Mouse (Mus musculus) neural tube, embryonic 13.5 days (tissue): ENCODE results near the gene Cyp11a1. TPM values are rescaled to one million over a fixed set of nuclear protein-coding genes. Genes with fewer than 3 reads are reported as not detected.

Experiments
- ATAC-seq: fragments of 200-750 bp; cut with Nextera tagmentation; 2 replicates; pipeline ENCODE4 v1.8.0; 2017; ENCODE audit warnings: low read depth, mild to moderate bottlenecking, moderate TSS enrichment, moderate library complexity
- H3K27ac ChIP-seq: fragments of 300-500 bp; sonication (generic); replicated peaks from 2 replicates; pipeline ENCODE4 v1.5.1; 2015; ENCODE audit warnings: moderate library complexity, mild to moderate bottlenecking, inconsistent platforms
- H3K27me3 ChIP-seq: fragments of 300-500 bp; sonication (generic); 2 replicates; pipeline ENCODE4 v1.6.1; 2015; ENCODE audit warnings: mild to moderate bottlenecking, inconsistent platforms
- H3K36me3 ChIP-seq: fragments of 300-500 bp; sonication (generic); 2 replicates; pipeline ENCODE4 v1.6.1; 2015; ENCODE audit warnings: mild to moderate bottlenecking, inconsistent platforms
- H3K4me1 ChIP-seq: fragments of 300-500 bp; sonication (generic); replicated peaks from 2 replicates; pipeline ENCODE4 v1.6.1; 2015; ENCODE audit warnings: inconsistent platforms
- H3K4me2 ChIP-seq: fragments of 300-500 bp; sonication (generic); 2 replicates; pipeline ENCODE4 v1.6.1; 2015; ENCODE audit warnings: inconsistent platforms, mild to moderate bottlenecking, moderate library complexity
- H3K4me3 ChIP-seq: fragments of 300-500 bp; sonication (generic); 2 replicates; pipeline ENCODE4 v1.5.1; 2015; ENCODE audit warnings: mild to moderate bottlenecking, inconsistent platforms
- H3K9ac ChIP-seq: fragments of 300-500 bp; sonication (generic); 2 replicates; pipeline ENCODE4 v1.6.1; 2015; ENCODE audit warnings: moderate library complexity, mild to moderate bottlenecking, inconsistent platforms
- H3K9me3 ChIP-seq: fragments of 300-500 bp; sonication (generic); 2 replicates; pipeline ENCODE4 v1.6.1; 2016; ENCODE audit warnings: inconsistent platforms
- WGBS: fragments of 180-500 bp; shearing (Covaris S2); methylation state at CpG from one replicate; pipeline ENCODE4 v1.1.7; 2015; 5-methylcytosine and 5-hydroxymethylcytosine counted together
- polyA plus RNA-seq: library from polyadenylated mRNA; unstranded; fragments of >200 nt; fragmentation: Nextera tagmentation; extraction: Ambion mirVana; gene quantifications from 2 replicates; pipeline ENCODE4 v1.2.1, GENCODE M21; 2015

Cyp11a1 gene
- polyA plus RNA-seq, 1 experiment from 2014 or later = 0.14 TPM

- Histone ChIP-seq H3K4me1 (peaks cover 19% of the 10 kb centered on the region), H3K27me3 (peaks cover 31% of the 10 kb centered on the region), H3K9me3 (no peaks in the 10 kb centered on the region), H3K27ac (no peak overlapping the region), H3K4me2 (peak overlapping the region; percentile 69), H3K4me3 (peak overlapping the region; percentile 36), H3K36me3 (no peaks in the 10 kb centered on the region), H3K9ac (peak overlapping the region; percentile 55)
- no peak; the same call in 1 of the 2 replicates for ATAC-seq
- 16% methylated on average over 13 of the region's 13 CpGs for WGBS
Observed at GRCm38 (mm10) chr9:57997511-57998031, 8.6 kb upstream of the Cyp11a1 start.

- WGBS = 1% methylated on average over 20 of the region's 20 CpGs
- no peaks in the 10 kb centered on the region for H3K36me3 ChIP-seq
- H3K4me1 ChIP-seq = peaks cover 14% of the 10 kb centered on the region
- peak overlapping the region; percentile 69 for H3K4me2 ChIP-seq
- peak; percentile 95 for ATAC-seq
- peak overlapping the region; percentile 55 for H3K9ac ChIP-seq
- H3K27me3 ChIP-seq = peaks cover 31% of the 10 kb centered on the region
- no peak overlapping the region for H3K27ac ChIP-seq
- no peaks in the 10 kb centered on the region for H3K9me3 ChIP-seq
- peak overlapping the region; percentile 36 for H3K4me3 ChIP-seq
Observed at GRCm38 (mm10) chr9:57998032-57998659, 8.1 kb upstream of the Cyp11a1 start.

GRCm38 (mm10) chr9:57998685-57999084 is 7.5 kb upstream of the Cyp11a1 start:
- 47% methylated on average over 2 of the region's 2 CpGs for WGBS
- Histone ChIP-seq H3K27ac (no peak overlapping the region), H3K4me3 (no peak overlapping the region), H3K36me3 (no peaks in the 10 kb centered on the region), H3K9me3 (no peaks in the 10 kb centered on the region), H3K27me3 (peaks cover 31% of the 10 kb centered on the region), H3K9ac (no peak overlapping the region), H3K4me1 (peaks cover 9% of the 10 kb centered on the region), H3K4me2 (no peak overlapping the region)
- ATAC-seq = no peak

GRCm38 (mm10) chr9:57999676-58000075 is 6.5 kb upstream of the Cyp11a1 start:
- H3K36me3 ChIP-seq = no peaks in the 10 kb centered on the region
- peaks cover 31% of the 10 kb centered on the region for H3K27me3 ChIP-seq
- H3K9me3 ChIP-seq = no peaks in the 10 kb centered on the region
- H3K9ac ChIP-seq = no peak overlapping the region
- no peak overlapping the region for H3K27ac ChIP-seq
- H3K4me2 ChIP-seq = no peak overlapping the region
- 51% methylated on average over 2 of the region's 2 CpGs for WGBS
- ATAC-seq = no peak
- no peak overlapping the region for H3K4me3 ChIP-seq
- H3K4me1 ChIP-seq = peaks cover 9% of the 10 kb centered on the region

GRCm38 (mm10) chr9:58003272-58003671 is 2.9 kb upstream of the Cyp11a1 start:
- no peak overlapping the region for H3K4me3 ChIP-seq
- ATAC-seq = no peak
- H3K4me2 ChIP-seq = no peak overlapping the region
- peaks cover 3% of the 10 kb centered on the region for H3K4me1 ChIP-seq
- H3K9ac ChIP-seq = no peak overlapping the region
- WGBS = 35% methylated on average over 2 of the region's 2 CpGs
- no peaks in the 10 kb centered on the region for H3K36me3 ChIP-seq
- peaks cover 12% of the 10 kb centered on the region for H3K27me3 ChIP-seq
- H3K9me3 ChIP-seq = no peaks in the 10 kb centered on the region
- no peak overlapping the region for H3K27ac ChIP-seq

- H3K4me2 ChIP-seq = peak overlapping the region; percentile 48
- H3K4me3 ChIP-seq = peak overlapping the region; percentile 18
- no peaks in the 10 kb centered on the region for H3K27me3 ChIP-seq
- peak; percentile 77 for ATAC-seq
- peak overlapping the region; percentile 91 for H3K27ac ChIP-seq
- WGBS = 52% methylated on average over 12 of the region's 12 CpGs
- no peaks in the 10 kb centered on the region for H3K9me3 ChIP-seq
- no peaks in the 10 kb centered on the region for H3K36me3 ChIP-seq
- H3K9ac ChIP-seq = peak overlapping the region; percentile 68
- peaks cover 16% of the 10 kb centered on the region for H3K4me1 ChIP-seq
Observed at GRCm38 (mm10) chr9:58008336-58009014, 2.3 kb downstream of the Cyp11a1 start.

GRCm38 (mm10) chr9:58009015-58009362 is 2.8 kb downstream of the Cyp11a1 start:
- Histone ChIP-seq H3K9ac (peak overlapping the region; percentile 68), H3K4me3 (peak overlapping the region; percentile 18), H3K4me1 (peaks cover 16% of the 10 kb centered on the region), H3K9me3 (no peaks in the 10 kb centered on the region), H3K4me2 (peak overlapping the region; percentile 48), H3K27ac (peak overlapping the region; percentile 91), H3K27me3 (no peaks in the 10 kb centered on the region), H3K36me3 (no peaks in the 10 kb centered on the region)
- 3% methylated on average over 6 of the region's 6 CpGs for WGBS
- ATAC-seq = peak; percentile 96

- no peak overlapping the region for H3K4me2 ChIP-seq
- H3K9me3 ChIP-seq = no peaks in the 10 kb centered on the region
- H3K4me3 ChIP-seq = no peak overlapping the region
- H3K9ac ChIP-seq = no peak overlapping the region
- peak; percentile 28; the same call in 1 of the 2 replicates for ATAC-seq
- H3K27me3 ChIP-seq = no peaks in the 10 kb centered on the region
- peaks cover 16% of the 10 kb centered on the region for H3K4me1 ChIP-seq
- H3K27ac ChIP-seq = peak overlapping the region; percentile 91
- WGBS = 42% methylated on average over 3 of the region's 3 CpGs
- no peaks in the 10 kb centered on the region for H3K36me3 ChIP-seq
Observed at GRCm38 (mm10) chr9:58009588-58009987, 3.4 kb downstream of the Cyp11a1 start.

GRCm38 (mm10) chr9:58011027-58011426 is 4.8 kb downstream of the Cyp11a1 start:
- no peaks in the 10 kb centered on the region for H3K9me3 ChIP-seq
- 43% methylated on average over 7 of the region's 7 CpGs for WGBS
- H3K27ac ChIP-seq = no peak overlapping the region
- peaks cover 16% of the 10 kb centered on the region for H3K4me1 ChIP-seq
- H3K4me2 ChIP-seq = no peak overlapping the region
- H3K36me3 ChIP-seq = no peaks in the 10 kb centered on the region
- no peaks in the 10 kb centered on the region for H3K27me3 ChIP-seq
- no peak overlapping the region for H3K4me3 ChIP-seq
- H3K9ac ChIP-seq = no peak overlapping the region
- no peak for ATAC-seq

GRCm38 (mm10) chr9:58011552-58011951 is 5.3 kb downstream of the Cyp11a1 start:
- no peak for ATAC-seq
- Histone ChIP-seq H3K9ac (no peak overlapping the region), H3K36me3 (no peaks in the 10 kb centered on the region), H3K27me3 (no peaks in the 10 kb centered on the region), H3K4me2 (no peak overlapping the region), H3K27ac (no peak overlapping the region), H3K4me1 (peaks cover 16% of the 10 kb centered on the region), H3K4me3 (no peak overlapping the region), H3K9me3 (no peaks in the 10 kb centered on the region)
- 81% methylated on average over 8 of the region's 8 CpGs for WGBS

- Histone ChIP-seq H3K4me1 (peaks cover 16% of the 10 kb centered on the region), H3K27ac (no peak overlapping the region), H3K4me3 (no peak overlapping the region), H3K4me2 (no peak overlapping the region), H3K36me3 (no peaks in the 10 kb centered on the region), H3K9me3 (no peaks in the 10 kb centered on the region), H3K27me3 (no peaks in the 10 kb centered on the region), H3K9ac (no peak overlapping the region)
- WGBS = 84% methylated on average over 2 of the region's 2 CpGs
- no peak for ATAC-seq
Observed at GRCm38 (mm10) chr9:58012486-58012885, 6.3 kb downstream of the Cyp11a1 start.

- Histone ChIP-seq H3K27me3 (no peaks in the 10 kb centered on the region), H3K9ac (no peak overlapping the region), H3K9me3 (no peaks in the 10 kb centered on the region), H3K27ac (no peak overlapping the region), H3K4me2 (no peak overlapping the region), H3K4me3 (no peak overlapping the region), H3K4me1 (peaks cover 16% of the 10 kb centered on the region), H3K36me3 (no peaks in the 10 kb centered on the region)
- WGBS = 60% methylated on average over 2 of the region's 2 CpGs
- no peak for ATAC-seq
Observed at GRCm38 (mm10) chr9:58012935-58013334, 6.7 kb downstream of the Cyp11a1 start.
